Mouse (Mus musculus) myocyte (in vitro differentiated cells): ENCODE results near the gene Gm11168.
"Not testable (repeated sequence)": the region's sequence is repeated elsewhere in the genome, so short reads cannot be mapped to it uniquely, and the experiment has no call there.

ENCODE experiments used
- MYOD1 ChIP-seq, 3 experiments: IDR thresholded peaks; one replicate each; pipeline ENCODE4 v1.6.1; 2011; ENCODE audit warnings: control low read depth in 2 of 3, low read depth in 2 of 3, mild to moderate bottlenecking in 2 of 3, moderate library complexity in 1 of 3; ENCODE audit not compliant: insufficient read length in 2 of 3, control insufficient read depth in 1 of 3
- POLR2A ChIP-seq: IDR thresholded peaks from one replicate; pipeline ENCODE4 v1.6.1; 2011; ENCODE audit warnings: low read depth, mild to moderate bottlenecking, control low read depth, moderate library complexity; ENCODE audit not compliant: insufficient read length
- TCF12 ChIP-seq: IDR thresholded peaks from one replicate; pipeline ENCODE4 v1.6.1; 2011; ENCODE audit warnings: mild to moderate bottlenecking, control low read depth; ENCODE audit not compliant: poor library complexity, insufficient read depth, severe bottlenecking
- TCF3 ChIP-seq: IDR thresholded peaks from one replicate; pipeline ENCODE4 v1.6.1; 2011; ENCODE audit warnings: low read depth, control low read depth; ENCODE audit not compliant: insufficient read length

DNA sequence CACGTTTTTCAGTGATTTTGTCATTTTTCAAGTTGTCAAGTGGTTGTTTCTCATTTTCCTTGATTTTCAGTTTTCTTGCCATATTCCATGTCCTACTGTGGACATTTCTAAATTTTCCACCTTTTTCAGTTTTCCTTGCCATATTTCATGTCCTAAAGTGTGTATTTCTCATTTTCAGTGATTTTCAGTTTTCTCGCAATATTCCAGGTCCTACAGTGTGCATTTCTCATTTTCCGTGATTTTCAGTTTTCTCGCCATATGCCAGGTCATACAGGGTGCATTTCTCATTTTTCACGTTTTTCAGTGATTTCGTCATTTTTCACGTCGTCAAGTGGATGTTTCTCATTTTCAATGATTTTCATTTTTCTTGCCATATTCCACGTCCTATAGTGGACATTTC, 15.8 kb downstream of the Gm11168 start:
- TF ChIP-seq MYOD1 (IDR thresholded peaks at IDR 0.05; ENCODE audit: control insufficient read depth in 1 of 3, insufficient read length in 2 of 3, low read depth in 2 of 3); TCF12; POLR2A; TCF3: not testable (repeated sequence)
